Mouse (Mus musculus) brain, embryonic 14.5 days (tissue): ENCODE results near the gene Mcu. TPM values are rescaled to one million over a fixed set of nuclear protein-coding genes. Genes with fewer than 3 reads are reported as not detected.

ENCODE experiments used
- DNase-seq: peaks from one replicate; pipeline ENCODE4 v3.0.0-alpha.2; 2011; ENCODE audit warnings: low read depth
- CTCF ChIP-seq: fragments of 200-500 bp; IDR thresholded peaks from 2 replicates; pipeline ENCODE4 v1.5.1; 2012; ENCODE audit warnings: inconsistent platforms, mild to moderate bottlenecking, moderate library complexity, borderline replicate concordance; ENCODE audit not compliant: insufficient read depth, insufficient read length; ENCODE audit errors: extremely low read depth
- POLR2A ChIP-seq: fragments of 200-500 bp; IDR thresholded peaks from 2 replicates; pipeline ENCODE4 v1.6.1; 2012; ENCODE audit warnings: mild to moderate bottlenecking, inconsistent platforms, borderline replicate concordance; ENCODE audit not compliant: poor library complexity, insufficient read depth, insufficient read length, severe bottlenecking; ENCODE audit errors: extremely low read depth
- polyA plus RNA-seq: library from polyadenylated mRNA; depleted of rRNA; stranded (reverse); fragments of >200 nt; gene quantifications from 2 replicates; pipeline ENCODE4 v1.2.3, GENCODE M21; 2012

The Mcu gene
- polyA plus RNA-seq, 1 experiment = 17.3 TPM

DNA sequence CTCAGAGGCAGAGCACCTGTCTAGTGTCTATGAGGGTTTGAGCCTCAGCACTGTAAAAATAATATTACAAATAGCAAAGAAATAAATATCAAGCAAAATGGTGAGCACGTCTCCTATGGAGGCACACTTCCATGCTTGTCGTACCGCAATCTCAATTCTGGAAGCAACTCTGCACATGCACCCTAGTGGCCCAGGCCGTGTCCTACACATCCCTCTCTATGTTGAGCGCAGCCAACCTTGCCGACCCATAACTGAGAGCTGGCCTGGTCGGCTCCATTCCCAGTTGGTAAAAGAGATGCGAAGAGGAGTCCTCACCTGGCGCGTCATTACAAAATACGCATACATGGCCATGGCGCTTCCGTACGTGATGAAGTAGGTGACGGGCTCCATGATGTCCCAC, 161.9 kb downstream of the Mcu start:
- no peak for DNase-seq
- TF ChIP-seq POLR2A = no peak
- TF ChIP-seq CTCF = no peak

DNA sequence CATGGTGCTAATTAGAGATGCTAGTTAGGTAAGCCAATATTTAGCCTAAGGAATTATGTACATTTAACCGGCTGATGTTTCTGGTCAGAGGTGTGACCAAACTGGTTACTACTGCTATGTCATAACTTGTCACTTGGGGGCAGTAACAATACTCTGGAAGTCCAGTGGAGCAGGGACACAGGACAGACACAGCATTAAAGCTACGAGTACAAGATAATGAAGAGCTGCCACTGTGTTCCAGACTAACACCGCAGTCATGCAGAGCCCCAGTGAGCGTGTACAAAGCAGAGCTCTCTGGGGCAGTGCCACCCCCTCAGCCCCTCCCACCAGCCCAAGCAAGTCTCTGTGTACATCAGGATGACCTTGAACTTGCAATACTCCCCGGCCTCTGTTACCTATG, 164.7 kb downstream of the Mcu start:
- DNase-seq = peak; percentile 75
- peak; percentile 55; the same call in 1 of the 2 replicates for TF ChIP-seq CTCF
- TF ChIP-seq POLR2A = no peak

DNA sequence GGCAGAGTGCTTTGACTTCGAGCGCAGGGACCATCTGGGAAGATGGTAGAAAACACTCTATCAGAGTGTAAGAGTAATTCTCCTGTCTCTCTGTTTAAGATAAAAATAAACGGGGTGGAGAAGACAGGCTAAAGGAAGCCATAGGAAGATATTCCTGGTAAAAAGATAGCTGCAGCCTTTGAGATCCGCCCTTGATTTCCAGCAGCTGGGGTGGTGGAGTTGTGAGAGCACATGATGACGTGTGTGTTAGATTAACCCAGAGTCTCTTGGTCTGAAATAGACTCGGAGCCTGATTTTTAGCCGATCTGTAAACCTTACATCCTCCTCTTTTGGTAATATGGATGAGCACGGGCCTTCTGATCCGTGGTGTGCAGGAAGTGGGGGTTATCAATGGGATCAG, 168.9 kb downstream of the Mcu start:
- DNase-seq = no peak
- no peak for TF ChIP-seq CTCF
- no peak for TF ChIP-seq POLR2A

DNA sequence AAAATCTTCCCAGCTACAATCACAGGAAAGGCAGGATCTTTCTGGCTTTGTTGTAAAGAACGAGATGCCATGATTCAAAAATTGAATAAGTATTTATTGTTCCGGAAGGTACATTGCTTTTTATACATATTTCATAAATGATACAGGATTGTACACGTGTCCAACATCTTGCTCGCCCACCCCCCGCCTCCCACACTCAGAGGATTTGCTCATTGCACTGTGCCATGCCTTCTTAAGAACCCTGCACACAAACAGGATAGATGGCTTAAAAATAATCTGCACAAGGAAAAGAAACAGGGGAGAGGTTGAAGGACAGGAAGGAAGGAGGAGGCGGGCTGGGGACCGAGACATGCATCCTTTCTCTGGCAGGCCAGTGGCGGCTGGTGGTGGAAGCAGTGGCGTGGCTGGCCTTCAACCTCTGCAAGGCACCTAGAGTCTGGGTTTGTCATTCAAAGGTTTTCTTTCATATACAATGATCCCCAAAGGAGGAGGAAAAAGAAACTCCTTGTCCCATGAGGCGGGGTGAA, 169.5 kb downstream of the Mcu start:
- no peak for TF ChIP-seq CTCF
- no peak for TF ChIP-seq POLR2A

DNA sequence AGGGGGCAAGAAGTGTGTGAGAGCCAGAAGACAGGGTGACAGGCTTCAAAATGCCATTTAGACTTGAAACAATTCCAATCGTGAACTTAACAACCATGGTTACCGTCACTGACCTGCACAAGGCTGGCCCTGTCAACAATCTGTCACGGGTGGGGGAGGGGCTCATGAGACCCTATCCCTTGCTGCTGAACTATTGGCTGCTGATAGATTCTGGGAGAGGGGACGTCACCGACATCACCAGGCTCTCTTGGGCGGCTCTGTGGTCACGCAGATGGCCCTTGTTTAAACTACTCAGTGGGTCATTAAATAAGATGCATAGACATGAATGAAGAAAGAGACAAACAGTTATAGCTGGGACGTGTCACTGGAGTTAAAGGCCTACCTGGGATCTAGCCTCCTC, 171.9 kb downstream of the Mcu start:
- TF ChIP-seq CTCF (no peak), POLR2A (no peak)
- DNase-seq = no peak

More for the DNA sequence above, 169.5 kb downstream of the Mcu start:
- no peak for DNase-seq

DNA sequence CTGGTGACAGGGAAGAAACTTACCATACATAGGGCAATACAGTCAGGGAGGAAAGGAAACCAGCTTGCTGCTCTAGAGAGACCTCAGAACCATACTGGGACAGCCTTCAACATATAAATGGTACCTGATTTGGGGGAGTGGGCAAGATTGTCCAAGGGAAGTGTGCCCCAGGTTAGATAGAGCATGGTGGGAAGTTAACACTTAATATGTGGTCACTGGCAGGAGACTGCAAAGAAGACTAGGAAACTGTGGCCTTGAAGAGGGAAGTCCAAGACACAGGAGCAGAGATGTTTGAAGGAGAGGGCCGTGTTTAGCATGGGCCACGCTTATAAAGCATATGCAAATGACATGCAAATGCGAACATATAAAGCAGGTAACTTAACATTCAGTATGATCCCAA, 172.4 kb downstream of the Mcu start:
- DNase-seq = no peak
- TF ChIP-seq CTCF = no peak
- no peak for TF ChIP-seq POLR2A

DNA sequence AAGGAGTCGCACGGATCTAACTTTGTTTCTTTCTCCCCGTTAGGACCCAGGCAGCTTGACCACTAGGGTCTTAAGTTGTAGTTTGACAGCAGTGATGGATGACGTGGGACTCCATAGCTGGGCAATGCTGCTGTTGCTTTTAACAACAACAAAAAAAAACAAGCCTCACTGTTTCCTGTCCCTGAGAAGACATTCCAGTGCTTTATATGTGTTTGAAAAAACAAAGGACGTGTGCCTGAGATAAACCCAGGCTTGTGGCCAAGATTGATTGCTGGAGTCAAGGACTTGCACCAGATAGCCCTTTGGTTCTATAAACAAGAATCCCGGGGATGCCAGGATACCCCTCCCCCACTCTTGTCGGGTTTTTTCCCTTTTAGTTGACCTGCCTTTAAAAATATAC, 173.3 kb downstream of the Mcu start:
- DNase-seq = no peak
- TF ChIP-seq CTCF = no peak
- TF ChIP-seq POLR2A = no peak

DNA sequence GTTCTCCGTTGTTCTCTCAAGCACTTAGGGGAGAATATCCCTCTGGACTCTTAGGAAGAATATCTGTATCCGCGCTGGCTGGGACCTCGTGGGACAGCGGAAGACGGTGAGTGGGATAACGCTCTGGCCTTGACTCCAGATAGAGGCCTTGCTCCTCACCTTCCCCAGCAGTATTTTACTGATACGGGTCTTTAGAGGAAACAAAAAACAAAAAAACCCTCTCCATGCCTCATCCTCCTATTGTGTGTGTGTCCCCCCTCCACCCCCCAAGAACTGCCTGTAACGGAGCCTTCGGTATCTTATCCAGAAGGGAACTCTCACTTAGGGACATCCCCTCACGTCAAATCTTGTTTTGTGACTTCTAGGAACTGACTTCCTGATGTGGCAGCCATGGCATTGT, 174.8 kb downstream of the Mcu start, which contains the start of gene Oit3:
Oit3 (minus strand) TSS at position 44 of the 400 bp plus-strand sequence.
- no peak for DNase-seq
- no peak for TF ChIP-seq CTCF
- TF ChIP-seq POLR2A = no peak

DNA sequence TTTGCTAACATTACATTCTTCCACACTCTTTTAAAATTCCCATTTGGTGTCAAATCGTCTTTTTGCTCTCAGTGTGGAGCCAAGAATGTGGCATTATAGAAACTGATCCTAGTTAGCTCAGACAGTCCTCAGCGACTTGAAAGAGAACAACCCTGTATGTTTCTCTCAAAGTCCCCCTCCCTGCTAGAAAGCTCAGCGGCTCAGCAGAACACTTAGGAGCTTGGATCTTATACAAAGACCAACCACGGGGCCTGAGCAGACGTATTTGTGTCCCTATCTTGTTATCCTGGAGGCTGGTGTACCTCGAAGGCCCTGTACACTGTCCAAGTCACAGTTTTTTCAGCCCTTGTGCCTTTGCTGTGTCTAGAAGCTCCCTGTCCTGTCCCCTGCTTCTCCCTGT, 176.3 kb downstream of the Mcu start:
- DNase-seq = no peak
- TF ChIP-seq POLR2A = no peak
- TF ChIP-seq CTCF = no peak

DNA sequence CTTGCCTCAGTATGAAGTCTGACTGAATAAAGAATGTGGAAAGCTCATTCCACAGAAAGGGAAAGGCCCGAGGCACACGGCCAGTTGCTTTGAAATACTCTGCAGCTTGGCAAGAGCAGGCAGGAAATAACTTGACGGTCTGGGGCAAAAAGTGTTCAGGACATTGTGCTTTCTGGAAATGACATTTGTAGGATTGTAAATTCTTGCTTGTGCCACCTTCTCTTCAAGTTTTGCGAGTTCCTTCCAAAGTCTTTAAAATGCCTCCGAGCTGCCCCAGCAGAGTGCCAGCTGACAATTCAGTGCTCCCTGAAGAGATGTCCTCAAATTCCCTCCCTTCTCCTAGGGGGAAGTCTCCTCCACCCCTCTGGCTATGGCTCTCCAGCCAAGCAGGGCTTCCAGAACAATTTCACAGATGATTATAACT, 177.0 kb downstream of the Mcu start:
- DNase-seq = no peak
- TF ChIP-seq POLR2A (no peak), CTCF (no peak)

DNA sequence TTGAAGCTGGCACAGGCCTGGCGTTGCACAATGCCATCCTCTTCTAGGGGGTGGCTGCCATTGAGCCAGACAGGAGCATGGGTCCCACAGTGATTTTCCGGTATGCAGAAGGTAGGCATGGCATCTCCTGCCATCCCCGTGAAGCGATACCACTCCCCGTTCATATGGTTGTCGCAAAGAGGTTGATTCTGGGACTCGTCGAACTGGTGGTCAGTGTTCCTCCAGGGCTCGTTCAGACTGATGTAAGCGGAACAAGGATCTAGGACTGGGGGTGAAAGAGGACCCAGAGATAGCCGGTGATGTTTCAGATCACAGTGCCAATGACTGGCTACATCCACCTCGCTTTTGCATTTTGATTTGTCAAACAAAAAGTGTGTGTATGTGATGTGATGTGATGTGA, 177.8 kb downstream of the Mcu start:
- TF ChIP-seq POLR2A = no peak
- no peak for TF ChIP-seq CTCF
- DNase-seq = no peak

DNA sequence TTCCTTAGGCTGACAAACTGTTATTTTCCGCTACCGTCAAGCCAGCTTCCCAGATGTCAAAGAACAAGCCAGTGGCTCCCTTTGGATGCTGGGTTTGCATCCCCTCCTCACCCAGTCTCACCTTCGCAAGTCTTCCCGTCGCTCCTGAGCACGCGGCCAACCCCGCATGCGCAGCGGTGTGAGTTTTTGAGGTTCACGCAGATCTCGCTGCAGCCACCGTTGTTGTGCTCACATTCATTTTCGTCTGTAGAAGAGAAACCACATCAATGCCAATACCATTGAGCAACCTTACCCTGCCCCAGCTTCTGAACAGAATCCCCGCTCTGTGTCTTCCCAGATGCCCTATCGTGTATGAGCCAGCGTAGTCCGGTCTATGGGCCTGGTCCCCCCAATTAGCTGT, 180.7 kb downstream of the Mcu start:
- DNase-seq = no peak
- no peak for TF ChIP-seq POLR2A
- TF ChIP-seq CTCF = no peak

DNA sequence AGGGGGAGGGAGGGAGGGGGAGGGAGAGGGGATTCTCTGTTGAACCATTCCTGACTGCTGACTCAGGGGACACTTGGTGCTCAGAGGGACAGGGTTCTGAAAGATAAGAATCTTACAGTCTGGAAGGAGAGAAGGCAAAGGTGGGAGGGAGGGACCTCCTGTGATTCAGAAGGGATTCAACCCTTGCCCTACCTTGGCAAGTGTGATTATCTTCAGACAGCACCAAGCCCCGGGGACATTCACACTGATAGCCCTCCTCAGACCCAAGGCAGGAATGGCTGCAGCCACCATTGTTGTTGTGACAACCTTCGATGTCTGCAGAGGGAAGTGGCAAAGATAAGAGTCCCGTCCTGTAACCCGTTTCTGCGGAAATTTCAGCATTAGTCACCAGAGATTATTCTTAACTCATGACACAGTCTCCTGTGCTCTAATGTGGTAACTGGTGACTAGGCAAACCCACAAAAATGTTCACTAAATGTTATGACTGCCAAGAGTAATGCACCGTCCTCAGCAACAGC, 185.7 kb downstream of the Mcu start:
- no peak for DNase-seq
- no peak for TF ChIP-seq CTCF
- TF ChIP-seq POLR2A = no peak
